Mouse (Mus musculus): ENCODE measurements at regions not wholly inside any gene's neighbourhood (a gene's known extent, or its start where the extent isn't known, plus 50 kb on each side); places are given as distances from the start of the nearest gene placed in this dataset.

DNA sequence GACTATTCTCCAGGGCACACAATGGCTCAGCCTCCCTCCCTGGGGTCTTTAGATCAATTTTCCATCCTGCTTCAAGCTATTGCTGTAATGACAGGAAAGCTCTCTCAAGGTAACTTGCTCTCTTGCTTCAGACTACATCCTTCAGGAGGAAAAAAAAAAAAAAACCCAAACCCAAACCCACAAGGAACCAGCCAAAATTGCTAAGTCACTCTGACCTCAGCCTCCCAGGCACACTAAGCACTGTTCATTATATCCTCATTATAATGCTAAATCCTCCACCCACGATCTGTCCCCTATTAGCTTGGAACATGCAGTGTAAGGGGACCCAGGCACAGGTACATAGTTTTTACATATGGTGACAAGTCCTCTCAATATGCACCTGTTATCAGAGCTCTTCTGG is 175.9 kb upstream of the Ubl3 start:
- TF ChIP-seq POLR2A (IDR thresholded peaks at IDR 0.05; ENCODE audit: borderline replicate concordance, control insufficient read depth, low read depth, low read length) (no peak), CTCF (IDR thresholded peaks at IDR 0.05; ENCODE audit: control insufficient read depth, insufficient read depth, low read length) (no peak)
- Histone ChIP-seq H3K27ac (ENCODE audit: control insufficient read depth, insufficient read depth, low read depth, low read length, poor library complexity) (no peak overlapping the region), H3K4me1 (ENCODE audit: control insufficient read depth, insufficient read depth, low read length) (peaks cover 5% of the 10 kb centered on the region; the same call in 1 of the 2 replicates), H3K4me3 (replicated peaks; ENCODE audit: control insufficient read depth, low read depth, low read length) (no peak overlapping the region)
- WGBS: 12% methylated on average over 1 of the region's 1 CpGs

DNA sequence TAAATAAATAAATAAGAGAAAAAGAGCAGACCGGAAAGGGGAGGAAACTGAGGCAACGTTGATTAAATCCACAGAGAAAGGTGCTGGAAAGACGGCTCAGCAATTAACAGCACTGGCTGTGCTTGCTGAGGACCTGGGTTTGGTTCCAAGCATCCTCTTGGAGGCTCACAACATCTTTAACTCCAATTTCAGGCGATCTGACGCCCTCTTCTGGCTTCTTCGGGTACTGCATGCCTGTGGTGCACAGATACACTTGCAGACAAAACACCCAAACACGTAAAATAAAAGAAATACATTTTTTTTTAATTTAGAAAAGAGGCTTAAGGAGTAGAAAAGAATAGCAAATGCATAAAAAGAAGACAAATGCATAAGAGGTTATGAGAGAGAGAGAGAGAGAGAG is 173.9 kb upstream of the Ubl3 start:
- Histone ChIP-seq H3K27ac (ENCODE audit: control insufficient read depth, insufficient read depth, low read depth, low read length, poor library complexity) (no peak overlapping the region), H3K4me3 (replicated peaks; ENCODE audit: control insufficient read depth, low read depth, low read length) (no peak overlapping the region), H3K4me1 (ENCODE audit: control insufficient read depth, insufficient read depth, low read length) (peaks cover 5% of the 10 kb centered on the region; the same call in 1 of the 2 replicates)
- TF ChIP-seq CTCF (IDR thresholded peaks at IDR 0.05; ENCODE audit: control insufficient read depth, insufficient read depth, low read length) (0 out of 2 replicates have a peak, but pooled peaks have one; percentile 6), POLR2A (IDR thresholded peaks at IDR 0.05; ENCODE audit: borderline replicate concordance, control insufficient read depth, low read depth, low read length) (no peak)
- 73% methylated on average over 7 of the region's 7 CpGs for WGBS

DNA sequence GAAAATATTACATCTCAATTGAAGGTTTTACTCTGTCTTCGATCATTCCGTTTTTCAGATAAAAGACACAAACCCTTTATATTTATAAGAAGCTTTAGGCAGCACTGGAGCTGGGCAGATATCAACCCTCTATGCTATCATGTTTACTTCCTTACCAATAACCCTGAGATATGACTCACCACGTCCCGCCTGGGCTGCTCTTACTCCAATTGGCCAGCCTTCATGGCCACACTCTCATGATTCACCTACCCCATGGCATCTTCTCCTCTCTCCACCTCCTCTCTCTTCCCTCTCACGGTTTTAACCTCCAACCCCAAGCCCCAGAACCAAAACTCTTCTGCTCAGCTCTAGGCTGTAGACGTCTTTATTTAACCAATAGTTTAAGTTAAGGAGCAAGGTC is 171.9 kb upstream of the Ubl3 start:
- H3K4me3 ChIP-seq (replicated peaks; ENCODE audit: control insufficient read depth, low read depth, low read length): no peak overlapping the region
- H3K4me1 ChIP-seq (ENCODE audit: control insufficient read depth, insufficient read depth, low read length): peaks cover 5% of the 10 kb centered on the region; the same call in 1 of the 2 replicates
- whole genome bisulfite sequencing: 79% methylated on average over 6 of the region's 6 CpGs
- H3K27ac ChIP-seq (ENCODE audit: control insufficient read depth, insufficient read depth, low read depth, low read length, poor library complexity): no peak overlapping the region
- TF ChIP-seq POLR2A (IDR thresholded peaks at IDR 0.05; ENCODE audit: borderline replicate concordance, control insufficient read depth, low read depth, low read length) (no peak), CTCF (IDR thresholded peaks at IDR 0.05; ENCODE audit: control insufficient read depth, insufficient read depth, low read length) (no peak)

DNA sequence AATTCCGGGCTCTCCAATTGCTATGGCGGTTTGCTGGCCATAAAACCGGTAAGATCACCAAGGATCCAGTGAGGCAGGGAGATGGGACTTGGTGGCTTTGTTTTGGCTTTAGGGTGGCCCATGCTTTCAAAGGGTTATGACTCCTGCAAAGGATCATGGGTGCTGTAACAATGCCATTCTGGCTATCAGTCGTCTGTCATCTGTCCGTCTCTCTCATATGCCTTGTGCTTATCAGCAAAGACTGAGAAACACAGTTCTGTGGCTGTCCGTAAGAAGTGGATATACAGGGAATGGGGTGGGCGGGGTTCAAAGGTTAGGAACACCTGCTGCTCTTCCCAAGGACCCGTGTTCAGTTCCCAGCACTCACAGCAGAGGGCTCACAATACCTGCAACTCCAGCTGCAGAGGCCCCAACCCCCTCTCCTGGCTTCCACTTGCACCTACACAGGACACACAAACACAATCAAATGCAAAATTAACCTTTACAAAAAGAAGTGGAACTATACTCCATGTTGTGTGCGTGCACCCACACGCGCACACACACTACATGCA is 171.2 kb upstream of the Ubl3 start:
- Histone ChIP-seq H3K4me1 (ENCODE audit: control insufficient read depth, insufficient read depth, low read length) (peaks cover 4% of the 10 kb centered on the region; the same call in 1 of the 2 replicates), H3K27ac (ENCODE audit: control insufficient read depth, insufficient read depth, low read depth, low read length, poor library complexity) (no peak overlapping the region)
- 83% methylated on average over 11 of the region's 11 CpGs for WGBS

DNA sequence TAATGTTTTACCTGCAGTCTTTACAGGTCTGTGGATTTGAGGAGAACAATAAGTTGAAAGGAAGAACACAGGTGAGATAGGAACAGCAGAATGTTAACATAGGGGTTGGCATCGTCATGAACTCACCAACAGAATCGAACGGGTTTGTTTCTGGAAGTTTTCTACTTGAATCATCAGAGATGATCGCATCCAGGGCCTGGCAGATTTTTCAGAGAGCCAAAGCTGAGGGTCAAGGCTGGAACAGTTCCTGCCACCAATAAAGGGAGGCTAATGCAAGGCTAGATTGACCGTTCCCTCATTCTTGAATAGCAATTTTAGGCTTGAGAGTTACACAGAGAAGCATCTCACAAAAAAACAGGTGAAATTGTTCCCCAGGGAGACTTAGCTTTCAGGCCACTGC is 168.0 kb upstream of the Ubl3 start:
- no peak overlapping the region for H3K4me3 ChIP-seq (replicated peaks; ENCODE audit: control insufficient read depth, low read depth, low read length)
- TF ChIP-seq CTCF (IDR thresholded peaks at IDR 0.05; ENCODE audit: control insufficient read depth, insufficient read depth, low read length): no peak
- no peak for TF ChIP-seq POLR2A (IDR thresholded peaks at IDR 0.05; ENCODE audit: borderline replicate concordance, control insufficient read depth, low read depth, low read length)
- H3K4me1 ChIP-seq (ENCODE audit: control insufficient read depth, insufficient read depth, low read length): no peaks in the 10 kb centered on the region
- no peak overlapping the region for H3K27ac ChIP-seq (ENCODE audit: control insufficient read depth, insufficient read depth, low read depth, low read length, poor library complexity)
- 87% methylated on average over 5 of the region's 5 CpGs for WGBS

More for the DNA sequence above, 171.2 kb upstream of the Ubl3 start:
- no peak overlapping the region for H3K4me3 ChIP-seq (replicated peaks; ENCODE audit: control insufficient read depth, low read depth, low read length)
- TF ChIP-seq CTCF (IDR thresholded peaks at IDR 0.05; ENCODE audit: control insufficient read depth, insufficient read depth, low read length): no peak
- no peak for TF ChIP-seq POLR2A (IDR thresholded peaks at IDR 0.05; ENCODE audit: borderline replicate concordance, control insufficient read depth, low read depth, low read length)

DNA sequence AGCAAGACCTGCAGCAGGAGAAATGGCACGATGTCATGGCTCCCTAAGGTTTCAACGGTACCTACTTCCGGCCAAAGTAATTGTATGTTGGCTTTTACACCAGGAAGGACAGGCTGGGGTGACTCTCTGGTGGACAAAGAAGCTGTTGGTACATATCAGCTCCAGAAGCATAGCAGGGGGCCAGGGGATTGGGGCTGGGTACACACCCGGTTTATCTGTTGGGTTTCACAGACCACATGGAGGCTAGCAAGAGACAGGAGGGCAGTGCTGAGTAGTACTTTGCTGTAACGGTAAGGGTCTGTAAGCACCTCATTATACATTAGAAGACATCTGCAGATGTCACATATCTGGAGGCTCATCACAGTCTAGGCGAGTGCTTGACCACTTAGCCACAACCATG is 164.0 kb upstream of the Ubl3 start:
- no peak for TF ChIP-seq CTCF (IDR thresholded peaks at IDR 0.05; ENCODE audit: control insufficient read depth, insufficient read depth, low read length)
- TF ChIP-seq POLR2A (IDR thresholded peaks at IDR 0.05; ENCODE audit: borderline replicate concordance, control insufficient read depth, low read depth, low read length): no peak
- H3K4me1 ChIP-seq (ENCODE audit: control insufficient read depth, insufficient read depth, low read length): no peaks in the 10 kb centered on the region
- H3K27ac ChIP-seq (ENCODE audit: control insufficient read depth, insufficient read depth, low read depth, low read length, poor library complexity): no peak overlapping the region
- no peak overlapping the region for H3K4me3 ChIP-seq (replicated peaks; ENCODE audit: control insufficient read depth, low read depth, low read length)
- 81% methylated on average over 6 of the region's 6 CpGs for WGBS

DNA sequence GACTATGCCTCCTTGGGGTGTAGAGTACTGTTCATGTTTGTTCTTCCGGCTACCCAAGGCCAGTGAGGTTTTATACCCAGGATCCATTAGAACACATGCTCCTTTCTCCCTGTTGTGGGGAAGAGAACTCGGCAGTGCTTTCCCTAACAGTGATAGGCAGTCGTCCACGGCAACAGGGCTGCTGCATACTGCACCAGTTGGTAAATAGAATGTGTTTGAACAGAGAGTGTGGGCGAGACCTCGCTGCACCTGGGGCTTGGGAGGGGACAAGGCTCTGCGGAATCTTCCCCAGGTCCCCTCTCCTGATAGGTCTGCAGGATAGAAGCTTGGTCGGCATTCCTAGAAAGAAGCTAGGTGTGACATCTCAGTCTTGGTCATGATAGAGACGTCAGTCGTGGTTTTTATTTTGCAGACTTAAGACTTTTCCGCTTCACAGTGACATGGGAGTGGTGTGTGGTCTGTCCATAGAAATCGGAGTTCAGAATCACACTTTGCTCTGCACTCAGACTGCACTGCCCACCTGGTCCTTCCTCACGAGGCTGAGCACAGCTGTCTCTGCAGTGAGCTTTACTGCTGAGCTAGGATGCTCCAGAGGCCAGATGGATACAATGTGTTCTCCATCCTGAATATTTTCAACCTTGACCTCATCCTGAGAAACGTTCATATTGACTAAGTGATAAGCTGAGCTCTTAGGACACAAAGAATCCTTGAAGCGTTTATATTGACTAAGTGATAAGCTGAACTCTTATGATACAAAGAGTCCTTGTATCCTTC is 162.8 kb upstream of the Ubl3 start:
- no peak for TF ChIP-seq CTCF (IDR thresholded peaks at IDR 0.05; ENCODE audit: control insufficient read depth, insufficient read depth, low read length)
- no peak for TF ChIP-seq POLR2A (IDR thresholded peaks at IDR 0.05; ENCODE audit: borderline replicate concordance, control insufficient read depth, low read depth, low read length)
- H3K27ac ChIP-seq (ENCODE audit: control insufficient read depth, insufficient read depth, low read depth, low read length, poor library complexity): no peak overlapping the region
- no peaks in the 10 kb centered on the region for H3K4me1 ChIP-seq (ENCODE audit: control insufficient read depth, insufficient read depth, low read length)
- 76% methylated on average over 15 of the region's 15 CpGs for WGBS
- no peak overlapping the region for H3K4me3 ChIP-seq (replicated peaks; ENCODE audit: control insufficient read depth, low read depth, low read length)

DNA sequence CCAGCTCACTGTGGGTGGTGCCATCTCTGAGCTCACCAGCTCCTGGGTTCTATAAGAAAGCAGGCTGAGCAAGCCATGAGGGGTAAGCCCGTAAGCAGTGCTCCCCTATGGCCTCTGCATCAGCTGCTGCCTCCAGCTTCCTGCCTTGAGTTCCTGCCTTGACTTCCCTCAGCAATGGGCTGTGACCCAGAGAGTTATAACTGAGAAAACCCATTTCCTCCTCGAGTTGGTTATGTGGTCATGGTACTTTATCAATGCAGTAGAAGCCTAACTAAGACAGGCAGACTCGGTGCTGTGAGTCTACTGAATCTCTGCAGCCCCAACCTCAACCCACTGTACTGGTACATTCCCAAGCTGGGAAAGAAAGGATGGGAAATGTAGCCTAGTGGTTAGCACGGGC is 162.2 kb upstream of the Ubl3 start:
- H3K27ac ChIP-seq (ENCODE audit: control insufficient read depth, insufficient read depth, low read depth, low read length, poor library complexity): no peak overlapping the region
- no peak overlapping the region for H3K4me3 ChIP-seq (replicated peaks; ENCODE audit: control insufficient read depth, low read depth, low read length)
- H3K4me1 ChIP-seq (ENCODE audit: control insufficient read depth, insufficient read depth, low read length): no peaks in the 10 kb centered on the region
- 28% methylated on average over 4 of the region's 4 CpGs for WGBS
- no peak for TF ChIP-seq CTCF (IDR thresholded peaks at IDR 0.05; ENCODE audit: control insufficient read depth, insufficient read depth, low read length)
